Mouse (Mus musculus) heart, postnatal 0 days (tissue): ENCODE results near the gene Igsf1.

Experiments
- CTCF ChIP-seq: IDR thresholded peaks from 2 replicates; pipeline ENCODE4 v1.5.1; 2016; ENCODE audit warnings: antibody characterized with exemption, control low read depth, low read depth
- EP300 ChIP-seq: IDR thresholded peaks from 2 replicates; pipeline ENCODE4 v1.6.1; 2016; ENCODE audit warnings: antibody characterized with exemption, low read depth

DNA sequence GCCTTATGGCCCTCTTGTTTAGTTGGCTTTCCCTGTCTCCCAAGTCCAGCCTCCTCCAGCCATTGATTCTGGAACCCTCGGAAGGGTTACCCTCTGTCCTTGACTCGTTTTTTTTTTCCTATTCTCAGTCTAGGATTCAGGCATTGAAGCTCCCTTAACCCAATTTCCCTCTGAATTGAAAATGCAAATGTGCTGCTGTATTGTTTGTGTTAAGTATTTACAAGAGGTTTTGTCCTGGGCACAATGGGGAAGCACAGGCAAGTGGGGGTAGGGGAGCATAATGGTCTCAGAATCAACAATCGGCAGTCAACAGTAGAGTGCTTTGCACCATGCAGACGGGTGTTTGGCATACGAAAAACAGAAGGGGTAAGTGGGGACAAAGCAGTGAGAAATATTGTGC is 52.4 kb downstream of the Igsf1 start:
- TF ChIP-seq CTCF (no peak), EP300 (no peak)
